Mouse (Mus musculus) adrenal gland, adult 2 months (tissue): ENCODE measurements at regions not wholly inside any gene's neighbourhood (a gene's known extent, or its start where the extent isn't known, plus 50 kb on each side); places are given as distances from the start of the nearest gene placed in this dataset.

ENCODE experiments used
- DNase-seq: peaks from one replicate; pipeline ENCODE4 v3.0.0; 2021

GRCm38 (mm10) chr16:46581115-46581514 lies 82.8 kb upstream of the Nectin3 start:
- no peak for DNase-seq

- DNase-seq: no peak
Measured at GRCm38 (mm10) chr16:46574221-46574620, 75.9 kb upstream of the Nectin3 start.

GRCm38 (mm10) chr16:46567446-46567845 lies 69.1 kb upstream of the Nectin3 start:
- no peak for DNase-seq

DNA sequence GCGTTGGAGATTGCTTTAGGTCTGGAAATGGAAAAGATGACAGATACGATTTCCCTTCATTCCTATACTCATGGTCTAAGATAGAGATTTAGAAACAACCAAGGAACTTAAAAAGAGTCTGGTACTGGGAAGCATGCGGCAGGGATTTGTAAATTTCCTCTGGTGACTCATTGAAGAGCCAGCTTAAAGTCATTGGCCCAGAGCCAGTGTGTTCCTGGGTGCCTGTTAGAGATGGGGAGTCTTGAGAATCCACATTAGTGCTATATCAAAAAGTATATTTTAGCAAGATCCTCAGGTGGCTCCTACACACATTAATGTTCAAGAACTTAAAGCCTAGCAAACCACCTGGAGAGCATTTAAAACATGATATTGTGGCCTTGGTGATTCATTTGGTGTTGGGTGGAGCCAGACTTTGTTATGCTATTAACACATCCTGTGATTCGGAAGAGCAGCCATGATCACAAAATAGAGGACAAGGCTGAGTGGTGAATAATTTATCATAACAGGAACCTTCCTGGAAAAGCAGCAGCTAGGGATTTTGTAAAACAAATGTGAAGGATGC lies 67.8 kb upstream of the Nectin3 start:
- peak; percentile 80 for DNase-seq

- no peak for DNase-seq
Measured at GRCm38 (mm10) chr16:46557281-46557680, 59.0 kb upstream of the Nectin3 start.

DNA sequence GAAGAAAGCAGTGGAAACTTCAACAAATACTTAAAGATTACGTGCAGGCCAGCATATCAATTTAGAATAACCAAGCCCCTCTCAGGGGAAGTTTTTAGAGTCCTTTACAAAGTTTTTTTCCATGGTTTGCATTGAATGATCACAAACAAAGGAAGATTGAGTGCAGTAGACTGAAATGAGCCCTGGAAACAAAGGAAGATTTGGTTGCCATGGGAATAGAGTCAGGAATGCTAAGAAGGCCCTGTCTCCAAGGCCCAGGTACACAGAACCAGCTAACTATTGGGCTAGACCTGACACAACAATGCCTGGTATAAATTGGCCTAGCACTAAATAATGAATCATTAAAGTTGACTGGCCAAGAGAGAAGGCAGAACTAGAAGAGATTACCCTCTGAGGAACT lies 49.9 kb upstream of the Nectin3 start:
- DNase-seq: no peak
